Mouse (Mus musculus) cerebellum, postnatal 10 days (tissue): ENCODE results near the gene Gm10058.
"Not testable (repeated sequence)": the region's sequence is repeated elsewhere in the genome, so short reads cannot be mapped to it uniquely, and the experiment has no call there.

Experiments
- DNase-seq, 2 experiments: peaks; one replicate each; pipeline ENCODE4 v3.0.0; 2021; ENCODE audit warnings: mixed read lengths in 2 of 2

Gm10058 gene

DNA sequence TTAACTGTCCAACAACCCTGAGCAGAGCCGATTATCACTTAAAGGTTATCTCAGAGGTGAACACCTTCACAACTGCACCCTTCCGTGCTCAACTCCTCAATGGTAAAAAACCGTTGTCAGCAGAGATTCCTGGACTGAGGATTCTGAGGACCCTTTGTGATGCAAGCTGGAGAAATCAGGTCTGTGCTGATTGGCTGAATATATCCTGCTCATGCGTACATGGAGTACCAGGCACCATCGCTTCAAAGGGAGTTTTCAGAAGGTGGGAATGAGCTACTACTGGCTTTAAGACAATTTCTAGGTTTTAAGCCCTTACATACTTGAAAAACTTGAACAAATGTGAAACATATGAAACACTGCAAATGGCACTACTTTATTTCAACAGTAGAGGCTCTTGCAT, at the start of gene Gm10058:
Gene Gm10058, minus strand, starts transcription at position 101 of the 400 bp plus-strand sequence.
- DNase-seq = not testable (repeated sequence)
